Mouse (Mus musculus) hindbrain, postnatal 0 days (tissue): ENCODE measurements around the gene Ccdc50. TPM values are rescaled to one million over a fixed set of nuclear protein-coding genes. Genes with fewer than 3 reads are reported as not detected.

Source experiments
- ATAC-seq: fragments of 200-750 bp; cut with Nextera tagmentation; 2 replicates; pipeline ENCODE4 v1.8.0; 2017; ENCODE audit warnings: mild to moderate bottlenecking, moderate TSS enrichment, moderate library complexity
- DNase-seq: peaks from one replicate; pipeline ENCODE4 v3.0.0-alpha.2; 2015; ENCODE audit warnings: low spot score
- H3K27ac ChIP-seq: fragments of 300-500 bp; sonication (generic); 2 replicates; pipeline ENCODE4 v1.5.1; 2014; ENCODE audit warnings: mild to moderate bottlenecking
- H3K27me3 ChIP-seq: fragments of 300-500 bp; sonication (generic); 2 replicates; pipeline ENCODE4 v1.6.1; 2014; ENCODE audit warnings: low read length, mixed read lengths; ENCODE audit not compliant: insufficient read depth
- H3K36me3 ChIP-seq: fragments of 300-500 bp; sonication (generic); 2 replicates; pipeline ENCODE4 v1.6.1; 2014; ENCODE audit warnings: low read length, mixed read lengths; ENCODE audit not compliant: insufficient read depth
- H3K4me1 ChIP-seq: fragments of 300-500 bp; sonication (generic); 2 replicates; pipeline ENCODE4 v1.6.1; 2014; ENCODE audit warnings: antibody characterized with exemption, low read length, mixed read lengths; ENCODE audit not compliant: insufficient read depth
- H3K4me2 ChIP-seq: fragments of 300-500 bp; sonication (generic); 2 replicates; pipeline ENCODE4 v1.6.1; 2014; ENCODE audit warnings: low read depth, mild to moderate bottlenecking, low read length, moderate library complexity, mixed read lengths
- H3K4me3 ChIP-seq: fragments of 300-500 bp; sonication (generic); 2 replicates; pipeline ENCODE4 v1.5.1; 2014; ENCODE audit warnings: low read length
- H3K9ac ChIP-seq: fragments of 300-500 bp; sonication (generic); replicated peaks from 2 replicates; pipeline ENCODE4 v1.6.1; 2014; ENCODE audit warnings: mild to moderate bottlenecking, low read length, moderate library complexity, mixed read lengths
- H3K9me3 ChIP-seq: fragments of 300-500 bp; sonication (generic); 2 replicates; pipeline ENCODE4 v1.6.1; 2016; ENCODE audit warnings: low read length, mixed read lengths
- CTCF ChIP-seq: IDR thresholded peaks from 2 replicates; pipeline ENCODE4 v1.5.1; 2016; ENCODE audit warnings: antibody characterized with exemption, control low read depth, low read depth
- WGBS: fragments of 180-500 bp; shearing (Covaris S2); extraction: QIAGEN DNeasy Blood & Tissue Kit; methylation state at CpG from one replicate; pipeline ENCODE4 v1.1.7; 2014; 5-methylcytosine and 5-hydroxymethylcytosine counted together
- polyA plus RNA-seq: library from polyadenylated mRNA; unstranded; fragments of >200 nt; fragmentation: Nextera tagmentation; extraction: Ambion mirVana; gene quantifications from 2 replicates; pipeline ENCODE4 v1.2.1, GENCODE M21; 2015
- total RNA-seq: library from RNA; depleted of rRNA; stranded (reverse); fragments of >200 nt; gene quantifications from 2 replicates; pipeline ENCODE4 v1.2.3, GENCODE M21; 2014; rRNA removed

Gene Ccdc50
- total RNA-seq (48.9 and 51.9 TPM in 2 replicates), polyA plus RNA-seq (30.9 and 34.1 TPM in 2 replicates)

- Histone ChIP-seq H3K4me1 (peaks cover 10% of the 10 kb centered on the region; the same call in 1 of the 2 replicates), H3K9ac (peak within 1 kb of the TSS; percentile 98), H3K9me3 (no peaks in the 10 kb centered on the region), H3K27me3 (no peaks in the 10 kb centered on the region), H3K4me2 (peak within 1 kb of the TSS; percentile 78), H3K4me3 (peak within 1 kb of the TSS; percentile 98), H3K27ac (peak within 1 kb of the TSS; percentile 99), H3K36me3 (no peaks in the 10 kb centered on the region)
- TF ChIP-seq CTCF = no peak
- WGBS = under 1% methylated on average over 58 of the region's 69 CpGs
- peak; percentile 94 for ATAC-seq
- DNase-seq = peak; percentile 85
These were observed at the start of gene Ccdc50 for GRCm38 (mm10) chr16:27388761-27389451. Gene Ccdc50 (plus strand): TSS chr16:27388869.

- no peaks in the 10 kb centered on the region for H3K27me3 ChIP-seq
- no peak for TF ChIP-seq CTCF
- no peak overlapping the region for H3K4me2 ChIP-seq
- H3K4me1 ChIP-seq = no peaks in the 10 kb centered on the region
- H3K4me3 ChIP-seq = no peak overlapping the region
- no peaks in the 10 kb centered on the region for H3K36me3 ChIP-seq
- ATAC-seq (no peak), DNase-seq (no peak)
- H3K27ac ChIP-seq = no peak overlapping the region
- no peak overlapping the region for H3K9ac ChIP-seq
- 71% methylated on average over 3 of the region's 3 CpGs for WGBS
- H3K9me3 ChIP-seq = no peaks in the 10 kb centered on the region
These were observed 41.1 kb upstream of the Ccdc50 start for GRCm38 (mm10) chr16:27347521-27347920.

DNA sequence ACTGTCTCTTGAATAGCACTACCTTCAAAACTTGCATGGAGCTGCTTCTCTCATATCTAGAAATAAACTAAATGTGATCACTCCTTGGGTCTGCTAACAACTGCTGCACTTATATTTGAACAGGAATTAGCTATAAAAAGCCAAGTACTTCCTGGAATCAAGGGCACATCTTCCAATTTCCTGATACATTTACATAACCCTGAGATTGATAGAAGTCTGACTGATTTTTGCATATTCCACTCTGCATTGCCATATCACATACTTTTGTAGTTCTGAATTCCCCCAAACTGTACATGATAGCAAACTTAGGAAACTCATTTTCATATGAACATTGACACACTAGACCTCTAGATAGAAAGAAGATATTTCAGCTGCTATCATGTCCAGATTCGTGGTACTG lies 40.3 kb upstream of the Ccdc50 start:
- Histone ChIP-seq H3K36me3 (no peaks in the 10 kb centered on the region), H3K4me3 (no peak overlapping the region), H3K27ac (no peak overlapping the region), H3K4me2 (no peak overlapping the region), H3K4me1 (no peaks in the 10 kb centered on the region), H3K9me3 (no peaks in the 10 kb centered on the region), H3K9ac (no peak overlapping the region), H3K27me3 (no peaks in the 10 kb centered on the region)
- 80% methylated on average over 1 of the region's 1 CpGs for WGBS
- no peak for TF ChIP-seq CTCF
- ATAC-seq (no peak), DNase-seq (no peak)

- Histone ChIP-seq H3K4me1 (no peaks in the 10 kb centered on the region), H3K27ac (no peak overlapping the region), H3K36me3 (no peaks in the 10 kb centered on the region), H3K27me3 (no peaks in the 10 kb centered on the region), H3K9ac (no peak overlapping the region), H3K9me3 (no peaks in the 10 kb centered on the region), H3K4me3 (no peak overlapping the region), H3K4me2 (no peak overlapping the region)
- no peak for ATAC-seq
- WGBS = 96% methylated on average over 2 of the region's 2 CpGs
- no peak for DNase-seq
- no peak for TF ChIP-seq CTCF
These were observed 39.4 kb upstream of the Ccdc50 start for GRCm38 (mm10) chr16:27349235-27349634.

GRCm38 (mm10) chr16:27349878-27350532 lies 38.7 kb upstream of the Ccdc50 start:
- ATAC-seq = no peak
- Histone ChIP-seq H3K27me3 (no peaks in the 10 kb centered on the region), H3K9me3 (no peaks in the 10 kb centered on the region), H3K4me3 (no peak overlapping the region), H3K4me1 (no peaks in the 10 kb centered on the region), H3K4me2 (no peak overlapping the region), H3K27ac (no peak overlapping the region), H3K9ac (no peak overlapping the region), H3K36me3 (no peaks in the 10 kb centered on the region)
- 91% methylated on average over 7 of the region's 7 CpGs for whole genome bisulfite sequencing
- no peak for TF ChIP-seq CTCF
- DNase-seq = no peak

- ATAC-seq (no peak), DNase-seq (no peak)
- H3K27ac ChIP-seq = no peak overlapping the region
- no peak overlapping the region for H3K4me3 ChIP-seq
- no peak overlapping the region for H3K4me2 ChIP-seq
- whole genome bisulfite sequencing = 83% methylated on average over 2 of the region's 2 CpGs
- H3K4me1 ChIP-seq = no peaks in the 10 kb centered on the region
- no peaks in the 10 kb centered on the region for H3K27me3 ChIP-seq
- no peaks in the 10 kb centered on the region for H3K9me3 ChIP-seq
- H3K9ac ChIP-seq = no peak overlapping the region
- no peak for TF ChIP-seq CTCF
- H3K36me3 ChIP-seq = no peaks in the 10 kb centered on the region
These were observed 34.2 kb upstream of the Ccdc50 start for GRCm38 (mm10) chr16:27354464-27354863.

DNA sequence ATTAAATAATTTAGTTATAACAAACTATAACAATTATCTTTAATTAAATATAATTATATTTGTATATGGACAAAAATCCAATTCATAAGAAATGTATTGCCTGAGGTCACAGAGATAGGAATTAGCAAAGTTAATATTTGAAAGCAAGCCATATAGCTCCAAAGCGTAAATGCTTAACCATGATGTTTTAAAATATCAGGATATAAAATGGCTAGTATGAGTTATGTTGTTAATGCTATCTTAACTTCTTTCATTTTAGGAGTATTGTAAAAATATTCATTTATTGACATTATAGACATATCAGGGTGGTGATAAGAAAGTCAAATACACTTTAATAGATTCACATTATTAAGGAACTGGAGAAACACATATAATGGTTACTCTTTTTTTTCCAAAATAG lies 28.6 kb upstream of the Ccdc50 start:
- Histone ChIP-seq H3K27ac (no peak overlapping the region), H3K36me3 (no peaks in the 10 kb centered on the region), H3K4me1 (no peaks in the 10 kb centered on the region), H3K9ac (no peak overlapping the region), H3K4me2 (no peak overlapping the region), H3K9me3 (no peaks in the 10 kb centered on the region), H3K4me3 (no peak overlapping the region), H3K27me3 (no peaks in the 10 kb centered on the region)
- ATAC-seq (no peak), DNase-seq (no peak)
- 95% methylated on average over 1 of the region's 1 CpGs for WGBS
- TF ChIP-seq CTCF = no peak
